Comparison of ENCODE assay signal across 24 mouse cellular contexts in the genomic region with DNA sequence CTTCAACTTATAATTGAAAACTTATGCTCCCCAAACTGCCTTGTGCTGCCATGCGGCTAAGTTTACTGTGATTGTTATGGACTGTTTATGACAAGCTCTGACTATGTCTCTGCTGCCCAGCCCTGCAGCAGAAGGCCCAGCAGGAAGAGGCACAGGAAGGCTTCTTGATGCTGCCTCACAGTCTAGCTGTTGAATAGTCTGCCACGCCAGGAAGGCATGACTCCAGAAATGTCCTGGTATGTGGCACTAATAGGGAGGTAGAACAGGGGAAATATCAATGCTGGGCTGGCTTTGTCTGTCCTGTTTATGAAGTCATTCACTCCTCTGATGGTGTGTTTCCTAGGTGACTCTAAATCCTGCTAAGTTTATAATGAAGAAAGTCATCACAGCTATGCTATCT.
DNase-seq lines count a peak whose midpoint lies in the region; ATAC-seq and TF ChIP-seq lines count a peak whose summit lies in the region.
"Had no signal": no experiment of that assay in that cellular context is flagged by ENCODE, and none has a peak within 500 bp of the region (broad histone marks: within the 10 kb centered on the region; RNA-seq: fewer than 3 reads in every experiment).

No protein-coding gene starts in this region.

- no peak overlapping the region for H3K27ac ChIP-seq in lung, embryonic 14.5 days (ENCODE audit: low read depth)
- no peak overlapping the region for H3K27ac ChIP-seq in testis, adult 2 months (ENCODE audit: control insufficient read depth, insufficient read depth, low read depth, low read length)
- no peak overlapping the region for H3K27ac ChIP-seq in midbrain, embryonic 16.5 days (ENCODE audit: low read length)
- H3K27ac ChIP-seq: forebrain, embryonic 10.5 days; hindbrain, embryonic 12.5 days; layer of hippocampus, adult 2 months; liver, embryonic 14.5 days; macrophage; midbrain, embryonic 13.5 days had no signal

- H3K9ac ChIP-seq in lung, embryonic 14.5 days: no peak overlapping the region
- no peak overlapping the region for H3K9ac ChIP-seq in midbrain, embryonic 16.5 days (ENCODE audit: low read depth, low read length)
- H3K9ac ChIP-seq: hindbrain, embryonic 12.5 days; liver, embryonic 14.5 days; midbrain, embryonic 13.5 days had no signal

- no peaks in the 10 kb centered on the region for H3K9me3 ChIP-seq in lung, embryonic 14.5 days (ENCODE audit: low read depth, low read length)
- H3K9me3 ChIP-seq in midbrain, embryonic 16.5 days (replicated peaks; ENCODE audit: control insufficient read depth, low read length, poor library complexity, severe bottlenecking): no peaks in the 10 kb centered on the region
- H3K9me3 ChIP-seq: forebrain, embryonic 10.5 days; hindbrain, embryonic 12.5 days; midbrain, embryonic 13.5 days had no signal

- TF ChIP-seq POLR2A in testis, adult 2 months (IDR thresholded peaks at IDR 0.05; ENCODE audit: control insufficient read depth, low read depth, low read length): no peak

- peak; percentile 39 to 65 for DNase-seq in cerebellum, postnatal 25 days
- peak; percentile 15 for DNase-seq in lung, embryonic 14.5 days
- no peak for DNase-seq in lung, postnatal 4 days
- DNase-seq in testis, postnatal 14 days (ENCODE audit: low spot score): no peak
- DNase-seq in urinary bladder, postnatal 36 days (ENCODE audit: low spot score in 2 of 2): no peak
- DNase-seq: adrenal gland, adult 2 months; cerebellum, adult 11-12 months; gastrocnemius, postnatal 10 days; heart, postnatal 10 days; kidney, postnatal 25 days; thymus, postnatal 25 days had no signal

- H3K4me2 ChIP-seq in lung, embryonic 14.5 days: no peak overlapping the region
- H3K4me2 ChIP-seq in midbrain, embryonic 16.5 days (ENCODE audit: low read length): no peak overlapping the region
- H3K4me2 ChIP-seq: heart, embryonic 11.5 days; hindbrain, embryonic 12.5 days; midbrain, embryonic 13.5 days had no signal

- no peak for ATAC-seq in cerebellum, adult (ENCODE audit: insufficient number of reproducible peaks, low FRiP score, low TSS enrichment)
- ATAC-seq in lung, embryonic 14.5 days (ENCODE audit: insufficient read depth): no peak
- no peak for ATAC-seq in midbrain, embryonic 16.5 days
- ATAC-seq: forebrain, embryonic 16.5 days; intestine, postnatal 0 days; midbrain, embryonic 13.5 days; Patski had no signal

- TF ChIP-seq CTCF in lung, embryonic 14.5 days (IDR thresholded peaks at IDR 0.05; ENCODE audit: low read depth): no peak
- no peak for TF ChIP-seq CTCF in testis, adult 2 months (IDR thresholded peaks at IDR 0.05; ENCODE audit: control insufficient read depth, insufficient read depth, insufficient replicate concordance, low read depth, low read length)

- H3K4me1 ChIP-seq in lung, embryonic 14.5 days (ENCODE audit: insufficient read depth): no peaks in the 10 kb centered on the region
- H3K4me1 ChIP-seq in testis, adult 2 months (ENCODE audit: control insufficient read depth, insufficient read depth, low read length): no peaks in the 10 kb centered on the region; the same call in 1 of the 2 replicates
- H3K4me1 ChIP-seq in midbrain, embryonic 16.5 days (ENCODE audit: control insufficient read depth, insufficient read depth, low read length): no peaks in the 10 kb centered on the region
- H3K4me1 ChIP-seq: forebrain, embryonic 10.5 days; hindbrain, embryonic 12.5 days; midbrain, embryonic 13.5 days had no signal

- no peaks in the 10 kb centered on the region for H3K27me3 ChIP-seq in lung, embryonic 14.5 days (ENCODE audit: insufficient read depth, low read length)
- no peaks in the 10 kb centered on the region for H3K27me3 ChIP-seq in testis, adult 2 months (ENCODE audit: control insufficient read depth, insufficient read depth, low read length)
- no peaks in the 10 kb centered on the region for H3K27me3 ChIP-seq in midbrain, embryonic 16.5 days (ENCODE audit: control insufficient read depth, insufficient read depth, low read depth, low read length)
- H3K27me3 ChIP-seq: hindbrain, embryonic 12.5 days; midbrain, embryonic 13.5 days; Patski had no signal

- H3K36me3 ChIP-seq in lung, embryonic 14.5 days (ENCODE audit: insufficient read depth): no peaks in the 10 kb centered on the region
- no peaks in the 10 kb centered on the region for H3K36me3 ChIP-seq in testis, adult 2 months (ENCODE audit: control insufficient read depth, insufficient read depth, low read length)
- peaks cover 10% of the 10 kb centered on the region; the same call in 1 of the 2 replicates for H3K36me3 ChIP-seq in midbrain, embryonic 16.5 days (ENCODE audit: control insufficient read depth, insufficient read depth, low read length)

- 38% methylated on average over 2 of the region's 2 CpGs for WGBS in lung, embryonic 14.5 days
- 71% methylated on average over 2 of the region's 2 CpGs for WGBS in midbrain, embryonic 16.5 days

- no peak overlapping the region for H3K4me3 ChIP-seq in lung, embryonic 14.5 days (ENCODE audit: low read depth, low read length)
- H3K4me3 ChIP-seq in testis, adult 2 months (ENCODE audit: control insufficient read depth, low read depth, low read length): peak overlapping the region; percentile 42; the same call in 1 of the 2 replicates
- H3K4me3 ChIP-seq in midbrain, embryonic 16.5 days (ENCODE audit: low read depth, low read length): no peak overlapping the region
- H3K4me3 ChIP-seq: forebrain, embryonic 10.5 days; hindbrain, embryonic 12.5 days; layer of hippocampus, adult 2 months; midbrain, embryonic 13.5 days had no signal

Comparison
In these comparisons a context has a peak if more than half of its experiments do, and no peak if none do; other contexts are left out.
1. DNase-seq: peak in cerebellum, postnatal 25 days (2 of 2) and lung, embryonic 14.5 days (single experiment); none in lung, postnatal 4 days (0 of 2), testis, postnatal 14 days (single experiment) and urinary bladder, postnatal 36 days (0 of 2).